Mouse (Mus musculus): ENCODE data around the gene Rbm31y. TPM values are rescaled to one million over a fixed set of nuclear protein-coding genes. Genes with fewer than 3 reads are reported as not detected.

The Rbm31y gene
- total RNA-seq (2023) = not detected

DNA sequence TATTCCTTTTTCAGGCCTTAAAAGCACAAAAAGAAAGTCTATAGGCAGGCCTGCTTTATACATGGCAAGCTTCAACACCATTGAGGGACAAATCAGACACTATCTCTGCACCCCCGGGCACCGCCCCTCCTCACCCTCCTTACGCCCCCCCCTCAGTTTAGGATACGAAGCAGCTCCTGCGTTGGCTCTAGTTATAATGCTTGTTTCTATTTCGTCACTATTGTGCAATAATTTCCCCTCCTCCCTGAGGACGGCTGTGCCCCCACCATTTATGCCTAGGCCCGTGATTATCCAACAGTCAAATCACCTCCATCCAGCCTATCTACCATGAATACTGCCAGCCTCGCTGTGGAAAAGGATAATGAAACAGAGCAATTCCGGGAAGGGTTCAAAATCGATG is at the start of gene Rbm31y:
Gene Rbm31y (plus strand): TSS at position 301 of the 400 bp plus-strand sequence.

